ENCODE assay signal across 26 mouse cellular contexts in the genomic region with DNA sequence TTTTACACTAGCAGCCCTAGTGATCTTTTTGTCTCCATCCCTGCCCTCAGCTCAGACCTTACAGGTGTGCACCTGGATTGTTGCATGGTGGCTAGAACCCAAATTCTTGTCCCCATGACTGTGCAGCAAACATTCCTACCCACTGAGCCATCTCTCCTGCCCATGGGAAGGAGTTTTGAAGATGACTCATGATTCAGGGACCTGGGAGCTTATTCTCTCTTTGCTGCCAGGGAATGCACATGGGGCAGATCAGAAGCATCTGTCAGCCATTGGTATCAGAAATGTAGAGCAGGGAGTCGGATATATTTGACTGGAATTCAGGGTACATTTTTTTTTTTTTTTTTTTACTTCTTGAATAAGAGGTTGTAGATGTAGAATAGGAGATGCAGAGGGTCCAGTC.
DNase-seq lines count a peak whose midpoint lies in the region; TF ChIP-seq lines count a peak whose summit lies in the region.
"Had no signal": no experiment of that assay in that cellular context is flagged by ENCODE, and none has a peak within 500 bp of the region (broad histone marks: within the 10 kb centered on the region; RNA-seq: fewer than 3 reads in every experiment).

No protein-coding gene starts in this region.

- no peak for TF ChIP-seq CTCF in layer of hippocampus, adult 2 months (conservative IDR thresholded peaks at IDR 0.05)

- no peak overlapping the region for H3K4me3 ChIP-seq in layer of hippocampus, adult 2 months
- H3K4me3 ChIP-seq: embryonic facial prominence, embryonic 12.5 days; embryonic facial prominence, embryonic 15.5 days; gastrocnemius, adult 2 months; heart, embryonic 12.5 days; heart, embryonic 15.5 days had no signal

- DNase-seq in layer of hippocampus, adult 2 months (ENCODE audit: low spot score in 2 of 2) = peak; percentile 15 to 47
- no peak for DNase-seq in layer of hippocampus, adult 11-12 months (ENCODE audit: low spot score)
- DNase-seq in right cerebral cortex, adult 18-20 months = peak; percentile 33
- no peak for DNase-seq in right cerebral cortex, postnatal 10 days (ENCODE audit: low spot score in 2 of 2)
- DNase-seq in Muller cell, postnatal 12 days (ENCODE audit: inconsistent ontology term) = peak; percentile 81
- DNase-seq in brain, adult 2 months (ENCODE audit: low read depth, low spot score) = peak; percentile 37
- no peak for DNase-seq in cerebellum, postnatal 25 days
- DNase-seq in adrenal gland, postnatal 36 days = no peak
- DNase-seq: adrenal gland, adult 2 months; adrenal gland, postnatal 14 days; B cell, adult 2 months; cerebellum, adult 18-20 months; cerebellum, adult 9-10 months; cerebellum, postnatal 14 days; forebrain, postnatal 0 days; gastrocnemius, adult 2 months; gastrocnemius, postnatal 14 days; heart, adult 18-20 months; heart, postnatal 10 days; heart, postnatal 4 days had no signal

- H3K27ac ChIP-seq in layer of hippocampus, adult 2 months = no peak overlapping the region
- H3K27ac ChIP-seq: embryonic facial prominence, embryonic 12.5 days; embryonic facial prominence, embryonic 15.5 days; gastrocnemius, adult 2 months; heart, embryonic 15.5 days; hindbrain, embryonic 14.5 days; hindbrain, postnatal 0 days had no signal

Comparison
In these comparisons a context has a peak if more than half of its experiments do, and no peak if none do; other contexts are left out.
1. DNase-seq: peak in layer of hippocampus, adult 2 months (2 of 2), right cerebral cortex, adult 18-20 months (single experiment), Muller cell, postnatal 12 days (single experiment) and brain, adult 2 months (single experiment); none in layer of hippocampus, adult 11-12 months (single experiment), right cerebral cortex, postnatal 10 days (0 of 2), cerebellum, postnatal 25 days (0 of 2) and adrenal gland, postnatal 36 days (0 of 2).